In the genomic region with DNA sequence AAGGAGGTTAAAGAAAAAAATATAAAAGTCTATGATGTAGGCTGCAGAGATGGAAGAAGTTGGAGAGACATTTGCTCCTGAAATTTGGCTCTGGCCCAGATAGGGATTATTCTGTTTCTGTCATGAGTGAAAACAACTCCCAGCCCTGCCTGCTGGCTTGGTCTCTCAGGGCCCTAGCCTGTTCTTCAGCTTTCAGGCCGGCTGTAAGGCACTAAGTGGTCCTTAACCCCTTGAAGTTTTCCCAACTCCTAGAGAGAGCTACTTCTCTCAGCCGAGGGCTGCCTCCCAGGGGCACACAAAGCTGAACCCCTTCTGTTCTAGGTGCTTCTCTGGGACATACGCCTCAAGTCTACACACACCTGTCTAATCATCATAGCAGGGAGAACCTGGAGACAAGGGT, we compare ENCODE assay signal across 13 mouse cellular contexts. TPM values are rescaled to one million over a fixed set of nuclear protein-coding genes. Genes with fewer than 3 reads are reported as not detected.
DNase-seq lines count a peak whose midpoint lies in the region; ATAC-seq and TF ChIP-seq lines count a peak whose summit lies in the region.
"Had no signal": no experiment of that assay in that cellular context is flagged by ENCODE, and none has a peak within 500 bp of the region (broad histone marks: within the 10 kb centered on the region; RNA-seq: fewer than 3 reads in every experiment).

No protein-coding gene starts in this region.

- TF ChIP-seq EP300 in stomach, postnatal 0 days (optimal IDR thresholded peaks at IDR 0.05): no peak

- no peak overlapping the region for H3K4me3 ChIP-seq in embryonic facial prominence, embryonic 12.5 days
- no peak overlapping the region for H3K4me3 ChIP-seq in embryonic facial prominence, embryonic 10.5 days
- no peak overlapping the region for H3K4me3 ChIP-seq in kidney, embryonic 15.5 days (replicated peaks)
- peak overlapping the region; percentile 43 for H3K4me3 ChIP-seq in testis, adult 2 months (ENCODE audit: control insufficient read depth, low read depth, low read length)
- H3K4me3 ChIP-seq in stomach, postnatal 0 days (ENCODE audit: low read depth, low read length): 0 out of 2 replicates have a peak overlapping the region, but pooled peaks have one; percentile 5
- H3K4me3 ChIP-seq: forebrain, embryonic 10.5 days; limb, embryonic 12.5 days; midbrain, embryonic 10.5 days had no signal

- H3K9me3 ChIP-seq in embryonic facial prominence, embryonic 12.5 days: no peaks in the 10 kb centered on the region
- H3K9me3 ChIP-seq in embryonic facial prominence, embryonic 10.5 days: no peaks in the 10 kb centered on the region
- no peaks in the 10 kb centered on the region for H3K9me3 ChIP-seq in kidney, embryonic 15.5 days (replicated peaks)
- no peaks in the 10 kb centered on the region for H3K9me3 ChIP-seq in stomach, postnatal 0 days (ENCODE audit: control insufficient read depth, low read length)
- H3K9me3 ChIP-seq: forebrain, embryonic 10.5 days; limb, embryonic 12.5 days; midbrain, embryonic 10.5 days had no signal

- H3K9ac ChIP-seq in embryonic facial prominence, embryonic 12.5 days: no peak overlapping the region
- H3K9ac ChIP-seq in kidney, embryonic 15.5 days: no peak overlapping the region
- H3K9ac ChIP-seq in stomach, postnatal 0 days (ENCODE audit: low read length): no peak overlapping the region
- H3K9ac ChIP-seq: limb, embryonic 12.5 days had no signal

- H3K27ac ChIP-seq in embryonic facial prominence, embryonic 12.5 days: no peak overlapping the region; the same call in 1 of the 2 replicates
- no peak overlapping the region for H3K27ac ChIP-seq in embryonic facial prominence, embryonic 10.5 days (replicated peaks)
- peak overlapping the region; percentile 13; the same call in 1 of the 2 replicates for H3K27ac ChIP-seq in kidney, embryonic 15.5 days
- no peak overlapping the region for H3K27ac ChIP-seq in testis, adult 2 months (ENCODE audit: control insufficient read depth, insufficient read depth, low read depth, low read length)
- peak overlapping the region; percentile 41 for H3K27ac ChIP-seq in stomach, postnatal 0 days (replicated peaks)
- H3K27ac ChIP-seq: forebrain, embryonic 10.5 days; midbrain, embryonic 10.5 days had no signal

- H3K36me3 ChIP-seq in embryonic facial prominence, embryonic 12.5 days: no peaks in the 10 kb centered on the region
- no peaks in the 10 kb centered on the region for H3K36me3 ChIP-seq in embryonic facial prominence, embryonic 10.5 days (replicated peaks)
- H3K36me3 ChIP-seq in kidney, embryonic 15.5 days: no peaks in the 10 kb centered on the region
- no peaks in the 10 kb centered on the region for H3K36me3 ChIP-seq in testis, adult 2 months (ENCODE audit: control insufficient read depth, insufficient read depth, low read length)
- no peaks in the 10 kb centered on the region for H3K36me3 ChIP-seq in stomach, postnatal 0 days (ENCODE audit: control insufficient read depth, insufficient read depth, low read length)
- H3K36me3 ChIP-seq: forebrain, embryonic 10.5 days; limb, embryonic 12.5 days; midbrain, embryonic 10.5 days had no signal

- no peak for TF ChIP-seq CTCF in testis, adult 2 months (IDR thresholded peaks at IDR 0.05; ENCODE audit: control insufficient read depth, insufficient read depth, insufficient replicate concordance, low read depth, low read length)
- TF ChIP-seq CTCF in stomach, postnatal 0 days (IDR thresholded peaks at IDR 0.05; ENCODE audit: low read depth): no peak

- intact Hi-C loops in left cerebral cortex, postnatal 10 days (cut with DNase I): no loop called here

- no peak overlapping the region for H3K4me2 ChIP-seq in embryonic facial prominence, embryonic 12.5 days (replicated peaks)
- no peak overlapping the region for H3K4me2 ChIP-seq in kidney, embryonic 15.5 days
- H3K4me2 ChIP-seq in stomach, postnatal 0 days (replicated peaks; ENCODE audit: low read depth): peak overlapping the region; percentile 31
- H3K4me2 ChIP-seq: limb, embryonic 12.5 days had no signal

- no peak for TF ChIP-seq POLR2A in testis, adult 2 months (IDR thresholded peaks at IDR 0.05; ENCODE audit: control insufficient read depth, low read depth, low read length)

- 0 out of 2 replicates have a peak, but pooled peaks have one; percentile 36 for ATAC-seq in embryonic facial prominence, embryonic 12.5 days (ENCODE audit: insufficient number of reproducible peaks, insufficient read depth, low FRiP score, low TSS enrichment)
- peak; percentile 30; the same call in 1 of the 2 replicates for ATAC-seq in kidney, embryonic 15.5 days (replicated peaks; ENCODE audit: low FRiP score)
- ATAC-seq in stomach, postnatal 0 days (ENCODE audit: low FRiP score, low TSS enrichment): peak; percentile 68; the same call in 1 of the 2 replicates

- peaks cover 8% of the 10 kb centered on the region for H3K27me3 ChIP-seq in embryonic facial prominence, embryonic 12.5 days
- peaks cover 46% of the 10 kb centered on the region for H3K27me3 ChIP-seq in embryonic facial prominence, embryonic 10.5 days (replicated peaks; ENCODE audit: low read depth, poor library complexity, severe bottlenecking)
- H3K27me3 ChIP-seq in kidney, embryonic 15.5 days: peaks cover 24% of the 10 kb centered on the region
- no peaks in the 10 kb centered on the region for H3K27me3 ChIP-seq in testis, adult 2 months (ENCODE audit: control insufficient read depth, insufficient read depth, low read length)
- no peaks in the 10 kb centered on the region for H3K27me3 ChIP-seq in stomach, postnatal 0 days (ENCODE audit: control insufficient read depth, insufficient read depth, low read length)

- DNase-seq in embryonic facial prominence, embryonic 10.5 days (ENCODE audit: low spot score): no peak
- DNase-seq in kidney, adult 18-20 months: no peak
- no peak for DNase-seq in testis, postnatal 14 days (ENCODE audit: low spot score)
- no peak for DNase-seq in stomach, postnatal 0 days (ENCODE audit: low spot score)
- no peak for DNase-seq in left cerebral cortex, postnatal 10 days (ENCODE audit: extremely low spot score in 1 of 2, low spot score in 2 of 2)
- DNase-seq: heart, adult 18-20 months; kidney, postnatal 4 days had no signal

- WGBS in embryonic facial prominence, embryonic 12.5 days: 40% methylated on average over 3 of the region's 3 CpGs
- 60% methylated on average over 3 of the region's 3 CpGs for WGBS in embryonic facial prominence, embryonic 10.5 days
- 51% methylated on average over 3 of the region's 3 CpGs for WGBS in kidney, embryonic 15.5 days
- 26% methylated on average over 3 of the region's 3 CpGs for WGBS in stomach, postnatal 0 days

- peaks cover 26% of the 10 kb centered on the region for H3K4me1 ChIP-seq in embryonic facial prominence, embryonic 12.5 days
- H3K4me1 ChIP-seq in embryonic facial prominence, embryonic 10.5 days: peaks cover 17% of the 10 kb centered on the region; the same call in 1 of the 2 replicates
- peaks cover 27% of the 10 kb centered on the region for H3K4me1 ChIP-seq in kidney, embryonic 15.5 days
- no peaks in the 10 kb centered on the region for H3K4me1 ChIP-seq in testis, adult 2 months (ENCODE audit: control insufficient read depth, insufficient read depth, low read length)
- H3K4me1 ChIP-seq in stomach, postnatal 0 days (replicated peaks; ENCODE audit: control insufficient read depth, insufficient read depth): peaks cover 8% of the 10 kb centered on the region

RNA-seq across cellular contexts. Expression of gene Fhdc1, which starts 7.7 kb away (rescaled TPM):
- 5.9 and 6.6 TPM in 2 replicates for polyA plus RNA-seq in embryonic facial prominence, embryonic 12.5 days (2016; fragmentation: Nextera tagmentation; extraction: Ambion mirVana)
- 4.3 and 5.7 TPM in 2 replicates for polyA plus RNA-seq in embryonic facial prominence, embryonic 10.5 days (2016; fragmentation: Nextera tagmentation; extraction: Ambion mirVana)
- polyA plus RNA-seq in kidney, embryonic 15.5 days (2015; fragmentation: Nextera tagmentation; extraction: Ambion mirVana): 3.3 and 5.3 TPM in 2 replicates
- polyA plus RNA-seq in testis, adult 2 months (2012; rRNA removed): 24.7 and 24.8 TPM in 2 replicates
- polyA plus RNA-seq in stomach, postnatal 0 days (2015; fragmentation: Nextera tagmentation; extraction: Ambion mirVana): 17.8 and 19.5 TPM in 2 replicates
- 1 to 10 TPM; 2.2 to 2.3 TPM for total RNA-seq in left cerebral cortex, postnatal 10 days (2021)

Comparison
In these comparisons a context has a peak if more than half of its experiments do, and no peak if none do; other contexts are left out.
1. H3K27ac ChIP-seq: peak in kidney, embryonic 15.5 days (single experiment) and stomach, postnatal 0 days (single experiment); none in embryonic facial prominence, embryonic 12.5 days (single experiment), embryonic facial prominence, embryonic 10.5 days (single experiment) and testis, adult 2 months (single experiment).
2. H3K4me3 ChIP-seq: peak in testis, adult 2 months (single experiment) and stomach, postnatal 0 days (single experiment); none in embryonic facial prominence, embryonic 12.5 days (single experiment), embryonic facial prominence, embryonic 10.5 days (single experiment) and kidney, embryonic 15.5 days (single experiment).
3. Peak in every context shown above with its lines, with median percentiles within 50 percentile points of each other: ATAC-seq.